Mouse (Mus musculus): ENCODE measurements at regions not wholly inside any gene's neighbourhood (a gene's known extent, or its start where the extent isn't known, plus 50 kb on each side); places are given as distances from the start of the nearest gene placed in this dataset.

GRCm38 (mm10) chr11:39364827-39365226 lies 1330.2 kb downstream of the Mat2b start:
- TF ChIP-seq EP300 (IDR thresholded peaks at IDR 0.05; ENCODE audit: insufficient read depth, low read depth, low read length) (no peak), CTCF (IDR thresholded peaks at IDR 0.05) (no peak)
